Mouse (Mus musculus) large intestine, adult 2 months (tissue): ENCODE measurements around the gene Hist2h3b. TPM values are rescaled to one million over a fixed set of nuclear protein-coding genes. Genes with fewer than 3 reads are reported as not detected.
"Not testable (repeated sequence)": the region's sequence is repeated elsewhere in the genome, so short reads cannot be mapped to it uniquely, and the experiment has no call there.

Experiments used
- DNase-seq: peaks from one replicate; pipeline ENCODE4 v3.0.0-alpha.2; 2012; ENCODE audit warnings: low read depth, low spot score
- WGBS: fragments of 180-500 bp; shearing (Covaris S2); methylation state at CpG from one replicate; pipeline ENCODE4 v1.1.7; 2018; 5-methylcytosine and 5-hydroxymethylcytosine counted together
- polyA plus RNA-seq: library from polyadenylated mRNA; depleted of rRNA; stranded (reverse); fragments of >200 nt; gene quantifications from 2 replicates; pipeline ENCODE4 v1.2.3, GENCODE M21; 2012

The Hist2h3b gene
- polyA plus RNA-seq, 1 experiment, result 62.7 TPM

DNA sequence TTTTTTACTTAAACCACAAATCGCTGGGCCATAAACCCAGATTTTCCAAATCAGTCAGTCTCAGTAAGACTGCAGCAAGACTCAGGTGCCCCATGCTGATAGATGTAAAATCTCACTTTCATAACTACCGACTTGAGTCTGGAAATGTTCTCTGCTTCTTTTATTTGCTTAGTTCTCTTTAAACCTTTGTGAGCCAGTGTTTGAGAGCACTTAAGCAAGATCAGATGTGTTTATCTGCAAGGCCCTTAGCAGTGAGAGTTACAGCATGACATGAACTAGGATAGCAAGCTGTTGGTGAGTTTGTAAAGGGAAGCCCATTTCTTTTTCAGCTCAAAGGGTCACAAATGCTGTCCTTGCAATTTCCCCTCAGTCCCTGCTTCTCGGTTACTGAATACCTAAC is 11.3 kb upstream of the Hist2h3b start:
- WGBS, result 69% methylated on average over 3 of the region's 3 CpGs
- no peak for DNase-seq

DNA sequence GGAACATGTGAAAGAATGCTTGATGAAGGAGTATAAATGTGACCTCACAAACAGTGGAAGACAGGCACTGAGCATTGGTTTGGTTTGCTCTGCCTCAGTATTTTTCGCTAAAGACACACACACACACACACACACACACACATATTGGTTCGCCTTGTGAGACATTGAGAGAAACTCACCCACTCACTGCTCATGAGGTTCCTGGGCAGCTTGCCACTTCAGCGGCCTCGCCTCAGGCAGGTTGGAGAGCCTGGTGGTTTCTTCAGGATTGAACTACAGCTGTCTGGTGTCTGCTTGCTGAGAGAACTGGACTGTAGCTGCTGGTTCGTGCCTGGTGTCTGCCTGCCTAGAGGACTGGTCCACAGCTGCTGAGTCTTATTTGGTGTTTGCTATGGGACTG is 8.2 kb upstream of the Hist2h3b start:
- DNase-seq, result no peak
- WGBS, result 86% methylated on average over 5 of the region's 5 CpGs

DNA sequence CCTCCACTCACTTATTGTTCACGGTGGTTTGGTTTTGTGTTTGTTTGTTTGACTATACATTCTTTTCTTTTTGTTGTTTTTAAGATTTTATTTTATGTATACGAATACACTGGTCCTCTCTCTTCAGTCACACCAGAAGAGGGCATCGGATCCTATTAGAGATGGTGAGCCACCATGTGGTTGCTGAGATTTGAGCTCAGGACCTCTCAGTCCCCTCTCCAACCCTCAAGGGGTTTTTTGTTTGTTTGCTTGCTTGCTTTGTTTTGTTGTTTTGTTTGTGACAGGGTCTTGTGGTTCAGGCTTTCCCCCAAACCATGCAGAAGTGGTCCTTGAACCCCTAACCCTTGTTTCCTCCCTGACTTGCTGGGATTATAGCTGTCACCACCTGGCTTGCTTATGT is 6.8 kb upstream of the Hist2h3b start:
- no peak for DNase-seq
- 46% methylated on average over 3 of the region's 3 CpGs for WGBS

DNA sequence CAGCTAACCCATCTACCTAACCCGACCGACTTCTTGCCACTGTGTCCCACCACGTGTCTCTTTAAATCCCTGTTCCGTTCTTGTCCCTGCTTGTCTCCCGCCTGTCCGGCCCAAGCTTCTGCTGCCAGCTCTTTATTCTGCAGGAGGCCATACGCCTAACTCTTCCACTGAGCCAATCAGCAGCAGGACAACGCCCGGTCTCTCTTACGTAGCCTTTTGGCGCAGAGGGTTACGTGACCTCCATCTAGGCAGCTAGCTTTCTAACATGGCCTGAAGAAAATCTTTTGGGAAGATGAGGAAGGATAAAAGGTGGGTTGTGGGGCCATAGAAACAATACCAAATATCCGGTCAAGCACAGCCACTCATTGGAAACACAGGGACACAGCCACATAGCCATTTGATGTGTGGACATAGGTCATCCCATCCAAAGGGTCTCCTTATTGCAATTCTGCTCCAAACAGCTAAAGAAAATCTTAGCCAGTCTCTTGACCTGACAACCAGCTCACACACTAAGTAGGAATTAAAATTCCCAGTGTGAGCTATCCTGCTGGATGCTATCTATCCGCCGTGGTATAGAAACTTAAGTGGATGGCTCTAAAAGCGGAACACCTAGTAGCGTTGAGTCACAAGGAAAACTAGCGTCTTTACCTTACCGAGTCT is 6.1 kb upstream of the Hist2h3b start:
- WGBS, result under 1% methylated on average over 19 of the region's 19 CpGs
- DNase-seq, result peak; percentile 89

- DNase-seq, result peak; percentile 87
- under 1% methylated on average over 40 of the region's 40 CpGs for WGBS
Measured at GRCm38 (mm10) chr3:96262979-96263550, 5.4 kb upstream of the Hist2h3b start, which contains the start of gene Hist2h4. Gene Hist2h4, minus strand, starts transcription at chr3:96263311.

DNA sequence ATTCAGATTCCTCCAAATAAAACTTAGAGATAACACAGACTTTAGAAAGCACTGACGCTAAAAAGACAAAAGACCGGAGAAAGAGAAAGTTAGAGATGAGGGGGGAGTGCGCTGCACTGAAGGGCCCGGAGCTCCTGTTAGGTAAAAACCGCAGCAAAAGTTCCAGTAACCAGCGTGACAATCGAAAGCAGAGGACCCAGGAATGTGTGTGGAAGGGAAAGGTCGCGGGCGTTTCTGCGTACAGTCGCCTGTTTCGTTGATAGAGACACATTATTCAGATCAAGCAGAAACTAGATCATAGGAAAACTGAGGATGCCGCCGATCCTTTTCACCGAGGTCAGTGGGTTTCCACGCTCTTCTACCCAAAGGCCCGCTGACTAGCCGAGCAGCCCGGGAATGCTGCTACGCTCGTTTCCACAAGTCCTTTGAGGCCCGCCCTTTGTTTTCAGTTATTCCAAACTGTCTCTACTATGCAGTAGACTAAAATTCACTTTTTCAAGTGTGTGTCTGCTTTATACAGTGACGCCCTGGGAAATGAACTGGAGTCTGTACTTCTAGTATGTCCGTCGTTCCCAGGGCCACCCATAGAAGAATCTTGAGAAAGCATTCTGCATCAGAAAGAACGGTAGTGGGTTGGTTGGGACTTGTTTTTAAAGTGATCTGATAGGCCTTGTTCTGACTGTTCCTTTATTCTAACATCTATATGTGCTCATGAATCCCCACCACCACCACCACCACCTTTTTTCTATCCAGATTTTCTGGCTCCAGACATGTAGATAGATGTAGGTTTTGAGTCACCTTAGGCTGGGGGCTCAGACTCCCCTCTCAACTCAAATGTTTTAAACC is 4.7 kb upstream of the Hist2h3b start:
- under 1% methylated on average over 27 of the region's 27 CpGs for WGBS
- no peak for DNase-seq

DNA sequence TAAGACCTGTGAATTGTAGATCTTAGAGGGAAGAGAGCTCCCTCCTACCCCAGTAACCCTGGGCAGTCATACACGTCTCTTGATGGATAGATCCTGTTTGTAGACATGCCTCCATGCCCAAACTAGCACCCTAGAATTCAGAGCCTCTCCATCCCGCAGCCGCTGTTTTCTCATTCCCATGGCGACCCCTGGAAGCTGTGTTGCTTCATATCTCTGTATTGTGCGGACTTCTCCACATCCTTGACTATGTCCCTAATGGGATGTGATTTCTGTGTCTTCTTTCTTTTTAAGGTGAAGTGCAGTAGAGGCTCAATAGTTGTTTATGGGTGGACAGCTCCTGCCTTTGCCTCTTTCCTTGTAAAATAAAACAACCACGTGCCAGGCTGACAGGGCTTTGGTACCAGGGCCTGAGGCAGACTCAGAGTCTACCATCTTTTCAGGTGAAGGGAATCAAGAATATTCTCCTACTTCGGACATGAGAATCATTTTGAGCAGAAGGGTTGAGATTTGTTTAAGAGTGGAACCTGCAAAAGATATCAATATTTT is 4.0 kb upstream of the Hist2h3b start:
- 66% methylated on average over 7 of the region's 7 CpGs for WGBS
- no peak for DNase-seq

- WGBS, result 86% methylated on average over 8 of the region's 8 CpGs
- DNase-seq, result no peak
Measured at GRCm38 (mm10) chr3:96266132-96266710, 2.2 kb upstream of the Hist2h3b start.

- DNase-seq, result no peak
- WGBS, result 72% methylated on average over 4 of the region's 4 CpGs
Measured at GRCm38 (mm10) chr3:96267541-96267940, 913 bp upstream of the Hist2h3b start.

DNA sequence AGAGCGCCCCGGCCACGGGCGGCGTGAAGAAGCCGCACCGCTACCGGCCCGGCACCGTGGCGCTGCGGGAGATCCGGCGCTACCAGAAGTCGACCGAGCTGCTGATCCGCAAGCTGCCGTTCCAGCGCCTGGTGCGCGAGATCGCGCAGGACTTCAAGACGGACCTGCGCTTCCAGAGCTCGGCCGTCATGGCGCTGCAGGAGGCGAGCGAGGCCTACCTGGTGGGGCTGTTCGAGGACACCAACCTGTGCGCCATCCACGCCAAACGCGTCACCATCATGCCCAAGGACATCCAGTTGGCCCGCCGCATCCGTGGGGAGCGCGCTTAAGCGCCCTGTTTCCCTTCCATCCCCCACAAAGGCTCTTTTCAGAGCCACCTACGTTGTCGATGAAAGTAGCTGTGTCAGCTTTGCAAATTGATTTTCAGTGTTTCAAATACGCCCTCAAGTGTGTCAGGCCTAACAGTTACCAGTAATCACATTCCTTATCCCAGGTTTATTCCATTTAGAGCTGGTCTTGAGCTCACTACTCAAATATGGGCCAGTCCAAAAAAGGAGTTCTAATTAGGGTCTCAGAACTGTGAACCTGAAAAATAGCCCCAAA is 423 bp downstream of the Hist2h3b start:
- WGBS, result under 1% methylated on average over 14 of the region's 44 CpGs
- not testable (repeated sequence) for DNase-seq

GRCm38 (mm10) chr3:96269511-96270474 is 1.3 kb downstream of the Hist2h3b start, which contains the start of gene Hist2h2bb:
Gene Hist2h2bb, plus strand, starts transcription at chr3:96269752.
- WGBS, result under 1% methylated on average over 45 of the region's 45 CpGs

DNA sequence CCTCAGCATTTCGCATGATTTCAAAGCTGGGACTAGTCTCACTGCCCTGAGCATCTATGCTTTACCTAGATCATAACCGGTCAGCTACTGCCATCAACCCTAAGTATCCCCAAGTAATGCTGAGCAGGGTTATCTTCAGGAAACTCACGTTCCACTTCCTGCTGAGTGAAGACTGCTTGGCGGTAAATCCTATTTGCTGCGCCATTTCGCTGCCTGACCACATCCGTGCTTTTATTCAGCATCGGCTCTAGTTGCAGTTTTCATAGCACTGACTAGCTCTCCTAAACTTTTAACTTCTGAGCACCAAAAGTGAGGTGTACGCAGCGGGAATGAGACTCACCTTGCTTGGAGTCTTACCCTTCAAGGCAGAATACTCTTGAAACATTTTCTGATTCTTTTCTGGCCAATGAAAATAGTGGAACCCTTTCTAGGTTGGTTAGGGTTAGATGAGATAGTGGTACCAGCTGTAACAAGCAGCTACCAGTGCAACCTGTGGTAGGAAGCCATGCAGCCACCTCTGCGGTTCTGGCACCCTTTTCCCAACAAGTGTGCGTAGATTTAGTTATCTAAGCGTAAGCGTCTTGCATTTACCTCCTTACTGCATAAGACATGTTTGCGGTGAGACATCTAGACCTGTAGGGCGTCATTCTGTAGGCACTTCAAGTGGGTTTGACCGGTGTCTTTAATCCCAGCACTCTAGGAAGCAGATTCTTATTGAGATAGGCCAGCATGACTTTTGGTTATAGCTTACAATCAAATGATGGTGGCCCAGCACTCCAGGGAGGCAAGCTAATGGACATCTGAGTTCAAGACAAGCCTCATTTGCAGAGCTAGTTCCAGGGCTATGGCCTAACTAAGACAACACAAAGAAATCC is 5.4 kb downstream of the Hist2h3b start:
- no peak for DNase-seq
- 87% methylated on average over 17 of the region's 17 CpGs for WGBS

More at GRCm38 (mm10) chr3:96269511-96270474, 1.3 kb downstream of the Hist2h3b start, which contains the start of gene Hist2h2bb:
- peak; percentile 92 for DNase-seq

- WGBS, result 17% methylated on average over 8 of the region's 8 CpGs
- DNase-seq, result no peak
Measured at GRCm38 (mm10) chr3:96277428-96277799, 9.0 kb downstream of the Hist2h3b start.

DNA sequence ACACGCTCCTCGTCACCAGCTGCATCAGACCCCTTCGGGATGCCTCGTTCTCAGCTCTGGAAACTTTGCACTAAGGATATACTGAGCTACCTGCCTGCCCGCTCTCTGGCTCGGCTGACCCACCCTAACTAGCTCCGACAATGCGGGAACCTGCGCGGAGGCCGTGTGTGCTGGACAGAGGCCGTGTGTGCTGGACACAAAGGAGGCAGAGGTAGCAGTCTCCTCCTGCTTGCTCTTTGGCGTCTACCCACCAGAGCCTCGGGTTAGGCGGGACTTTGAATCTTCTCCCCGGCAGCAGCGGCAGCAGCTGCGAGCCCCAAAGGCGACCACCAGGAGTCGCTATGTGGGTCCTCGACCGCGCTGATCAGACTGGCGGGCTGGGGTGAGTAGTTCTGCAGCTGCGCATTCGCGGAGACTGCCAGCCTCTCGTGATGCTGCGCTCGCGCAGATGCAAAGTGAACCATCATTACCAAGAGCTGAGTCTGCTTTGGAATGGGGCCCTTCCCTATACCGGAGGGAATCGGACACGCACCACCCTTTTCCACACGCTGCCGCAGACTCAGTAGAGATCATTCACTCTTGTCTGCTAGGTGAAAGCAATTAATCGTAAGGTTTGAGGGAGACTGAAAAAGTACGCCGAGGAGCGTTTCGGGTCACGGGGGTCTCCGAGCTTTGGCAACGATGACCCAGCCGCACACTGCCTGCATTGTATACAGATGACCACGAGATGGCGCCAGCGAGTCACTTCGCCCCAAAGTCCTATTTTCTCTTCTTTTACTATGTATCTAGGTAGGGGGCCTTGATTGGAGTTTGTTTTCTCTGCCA is 9.6 kb downstream of the Hist2h3b start:
- no peak for DNase-seq
- WGBS, result under 1% methylated on average over 49 of the region's 49 CpGs

DNA sequence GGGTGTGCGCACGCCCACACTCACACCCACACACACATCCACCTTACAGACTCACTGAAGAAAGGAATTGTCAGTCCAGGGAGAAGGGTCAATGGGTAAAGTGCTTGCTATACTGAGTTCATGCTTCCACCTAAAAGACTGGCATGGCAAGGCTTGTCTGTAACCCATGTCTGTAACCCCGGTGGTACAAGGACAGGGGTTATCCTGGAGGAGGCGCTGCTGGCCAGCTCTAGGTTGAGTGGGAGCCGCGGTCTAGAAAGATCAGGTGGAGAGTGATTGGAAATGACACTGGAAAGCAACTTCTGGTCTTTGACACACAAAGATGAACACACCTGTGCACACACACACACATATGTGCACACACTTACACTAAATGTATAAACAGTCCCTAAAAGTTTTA is 12.2 kb downstream of the Hist2h3b start:
- 63% methylated on average over 6 of the region's 6 CpGs for WGBS
- DNase-seq, result no peak

GRCm38 (mm10) chr3:96284457-96284856 is 16.0 kb downstream of the Hist2h3b start:
- DNase-seq, result no peak

DNA sequence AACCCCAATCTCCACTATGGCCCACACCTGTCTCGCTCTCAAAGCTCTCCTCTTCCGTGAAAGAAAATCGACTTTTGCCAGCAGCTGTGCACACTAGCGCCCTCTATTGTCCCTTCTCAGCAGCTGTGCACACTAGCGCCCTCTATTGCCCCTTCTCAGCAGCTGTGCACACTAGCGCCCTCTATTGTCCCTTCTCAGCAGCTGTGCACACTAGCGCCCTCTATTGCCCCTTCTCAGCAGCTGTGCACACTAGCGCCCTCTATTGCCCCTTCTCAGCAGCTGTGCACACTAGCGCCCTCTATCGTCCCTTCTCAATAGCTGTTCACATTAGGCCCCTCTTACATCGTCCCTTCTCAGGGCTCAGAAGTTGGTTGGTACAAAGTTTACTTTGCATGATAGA is 18.9 kb downstream of the Hist2h3b start:
- WGBS, result 92% methylated on average over 11 of the region's 11 CpGs

More at GRCm38 (mm10) chr3:96284457-96284856, 16.0 kb downstream of the Hist2h3b start:
- WGBS, result 28% methylated on average over 4 of the region's 4 CpGs

More for the DNA sequence above, 18.9 kb downstream of the Hist2h3b start:
- DNase-seq, result not testable (repeated sequence)
